Mouse (Mus musculus): ENCODE results near the gene Erich6.
A peak's percentile ranks its signal among the peaks of the same experiment; 100 is the strongest.

Erich6 gene

DNA sequence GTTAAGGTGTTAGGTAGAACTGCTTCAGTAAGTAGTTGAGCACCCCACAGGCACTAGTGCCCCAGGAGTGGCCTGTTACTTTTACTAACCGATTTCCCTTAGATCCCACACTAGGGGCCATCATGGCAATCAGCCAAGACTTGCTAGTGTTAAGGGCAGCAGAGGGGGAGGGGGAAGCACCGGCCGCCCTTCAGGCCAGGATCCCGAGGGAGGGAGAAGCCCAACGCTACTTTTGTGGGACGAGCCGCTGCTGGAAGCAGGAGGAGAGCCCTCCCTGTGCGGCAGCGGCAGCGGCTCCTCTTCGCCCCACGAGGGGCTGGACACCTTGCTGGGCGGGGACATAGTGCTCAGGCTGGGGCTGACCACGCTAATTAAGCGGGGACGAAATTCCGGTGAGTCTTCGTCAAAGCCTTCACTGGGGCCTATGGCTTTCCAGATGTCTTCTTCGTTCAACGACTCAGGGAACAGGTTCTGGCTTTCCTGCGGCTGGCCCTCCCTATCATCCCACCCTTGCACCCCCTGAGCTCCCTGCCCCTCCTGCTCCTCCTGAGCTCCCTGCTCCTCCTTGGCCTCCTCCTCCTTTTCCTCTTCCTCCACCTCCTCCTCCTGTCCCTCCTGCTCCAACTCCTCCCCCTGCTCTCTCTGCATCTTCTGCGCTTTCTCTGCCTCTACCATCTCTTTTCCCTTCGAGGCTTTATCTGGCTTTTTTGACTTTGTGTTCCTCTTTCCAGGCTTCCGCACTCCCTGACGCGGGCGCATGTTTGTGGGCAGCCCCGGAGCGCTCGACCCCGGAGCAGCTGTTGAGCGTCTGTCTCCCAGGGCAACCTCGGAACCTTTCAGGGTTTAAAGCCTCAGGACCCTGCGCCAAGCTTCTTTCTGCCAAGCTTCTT is at the start of gene Erich6:
Gene Erich6 (minus strand): TSS at position 802 of the 890 bp plus-strand sequence.
- no peak for DNase-seq (ENCODE audit: low spot score)

DNA sequence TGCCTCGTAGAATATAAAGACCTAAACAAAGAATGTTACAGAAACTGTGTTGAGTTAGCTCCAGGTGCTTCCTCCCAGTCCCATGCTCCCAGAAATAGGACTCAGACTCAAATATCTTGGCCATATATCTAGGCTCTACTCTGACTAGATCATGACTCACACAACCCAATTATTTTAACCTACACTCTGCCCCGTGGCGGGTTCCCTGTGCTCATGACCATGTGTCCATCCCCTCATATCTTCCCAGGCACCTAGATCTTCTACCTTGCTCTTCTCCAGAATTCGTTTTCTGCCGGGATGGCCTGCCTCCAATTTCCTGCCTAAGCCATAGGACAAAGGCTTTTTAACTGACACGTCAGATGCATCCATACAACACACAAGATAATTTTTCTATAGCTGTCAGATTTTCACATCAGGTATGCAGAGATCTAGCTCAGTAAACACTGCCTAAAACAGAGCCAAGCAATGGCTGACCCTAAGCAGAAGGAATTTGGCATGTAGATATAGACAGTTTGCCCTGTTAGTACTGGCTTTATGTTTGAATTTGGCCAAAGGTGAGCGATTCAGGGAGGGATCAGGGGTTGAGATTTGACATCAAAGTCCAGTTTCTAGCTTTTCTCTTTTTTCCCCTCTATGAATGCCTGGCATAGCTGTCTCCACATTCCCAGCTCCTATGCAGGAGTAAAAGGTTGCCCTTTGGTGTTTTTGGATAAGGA is 49.4 kb upstream of the Erich6 start:
- no peak for DNase-seq (ENCODE audit: low spot score)

- no peak for DNase-seq (ENCODE audit: low spot score)
These were observed 48.4 kb upstream of the Erich6 start for GRCm38 (mm10) chr3:58685396-58685795.

- no peak for DNase-seq (ENCODE audit: low spot score)
These were observed 46.3 kb upstream of the Erich6 start for GRCm38 (mm10) chr3:58683346-58683745.

- DNase-seq (ENCODE audit: low spot score): no peak
These were observed 45.3 kb upstream of the Erich6 start for GRCm38 (mm10) chr3:58682336-58682735.

DNA sequence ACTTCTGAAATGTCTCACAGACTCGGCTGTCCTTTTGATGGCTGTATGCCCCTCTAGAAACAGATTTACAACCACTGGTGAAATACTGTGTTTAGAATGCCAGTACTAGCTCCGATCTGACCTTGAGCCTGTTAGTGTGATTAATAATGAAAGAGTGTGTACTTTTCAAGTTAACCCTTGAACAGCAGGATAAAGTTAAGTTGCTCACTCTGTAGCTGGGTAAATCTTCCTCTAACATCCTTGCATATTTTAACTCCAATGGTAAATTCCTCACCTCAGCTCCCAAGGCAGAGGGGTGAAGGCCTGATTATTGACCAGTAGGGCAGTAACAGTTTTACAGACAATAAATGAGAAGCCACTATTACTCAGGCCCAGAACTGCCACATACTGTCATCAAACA is 44.8 kb upstream of the Erich6 start:
- no peak for DNase-seq (ENCODE audit: low spot score)

DNA sequence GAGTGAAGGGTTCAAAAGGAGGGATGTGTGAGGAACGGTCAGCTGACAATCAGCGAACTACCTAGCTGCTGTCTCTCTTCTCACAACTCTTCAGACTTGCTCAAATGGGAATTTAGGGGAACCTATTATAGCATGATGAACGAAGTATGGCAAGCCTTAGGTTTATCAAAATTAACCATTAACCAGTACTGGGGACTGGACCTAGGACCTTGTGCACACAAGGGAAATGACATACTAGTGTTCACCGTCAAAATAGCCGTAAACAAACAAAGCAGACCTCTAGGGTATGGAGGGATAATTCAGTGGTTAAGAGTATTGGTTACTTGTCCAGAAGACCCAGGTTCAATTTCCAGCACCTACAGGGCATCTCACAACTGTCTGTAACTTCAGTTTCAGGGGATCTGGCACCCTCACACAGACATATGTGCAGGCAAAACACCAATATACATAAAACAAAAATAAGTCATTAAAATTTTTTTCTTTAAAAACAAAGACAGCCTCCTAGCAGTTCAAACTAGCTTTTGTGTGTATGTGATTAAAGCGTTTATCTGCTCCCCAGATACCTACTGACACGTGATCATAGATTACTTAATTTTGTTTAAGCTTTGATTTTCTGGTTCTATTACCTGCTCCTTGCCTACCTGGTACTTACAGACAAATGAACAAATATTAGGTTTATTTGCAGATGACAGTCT is 44.1 kb upstream of the Erich6 start:
- no peak for DNase-seq (ENCODE audit: low spot score)

DNA sequence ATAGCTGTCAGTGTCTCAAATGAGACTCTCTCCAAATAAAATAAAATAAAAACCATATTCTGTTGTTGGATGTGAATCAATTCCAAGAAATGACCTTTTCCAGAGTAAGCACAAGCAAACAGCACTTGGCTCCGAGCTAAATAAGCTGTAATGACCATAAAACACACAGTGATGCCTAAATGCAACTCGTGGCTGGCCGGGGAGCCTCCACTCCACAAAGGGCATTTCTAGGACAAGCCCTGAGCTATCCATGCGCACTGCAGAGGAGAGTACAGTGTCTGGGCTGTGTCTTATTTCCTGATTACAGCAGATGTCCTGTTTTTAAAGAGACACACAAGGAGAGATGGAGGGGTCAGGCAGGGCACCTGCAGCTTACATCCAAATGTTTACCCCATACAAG is 43.0 kb upstream of the Erich6 start:
- no peak for DNase-seq (ENCODE audit: low spot score)

- no peak for DNase-seq (ENCODE audit: low spot score)
These were observed 41.9 kb upstream of the Erich6 start for GRCm38 (mm10) chr3:58678905-58679304.

DNA sequence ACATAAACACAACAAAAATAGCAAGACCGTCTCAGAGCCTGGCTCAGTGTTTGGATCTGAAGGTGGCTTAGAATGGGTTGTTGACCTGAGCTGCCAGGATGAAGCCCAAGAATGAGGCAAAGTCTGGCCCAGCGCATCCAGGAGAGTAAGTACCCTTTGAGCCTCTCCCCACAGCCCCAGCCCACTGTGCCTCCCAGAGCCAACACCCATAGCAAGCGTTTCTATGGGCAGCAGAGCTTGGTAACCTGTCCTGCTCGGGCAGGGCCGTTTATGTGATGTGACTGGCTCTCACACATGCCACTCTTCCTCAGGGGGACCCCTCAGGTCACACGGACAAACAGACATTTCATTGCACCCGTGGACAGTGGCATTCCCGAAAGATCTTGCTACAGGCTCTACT is 41.4 kb upstream of the Erich6 start:
- no peak for DNase-seq (ENCODE audit: low spot score)

GRCm38 (mm10) chr3:58677615-58678014 is 40.6 kb upstream of the Erich6 start:
- no peak for DNase-seq (ENCODE audit: low spot score)

DNA sequence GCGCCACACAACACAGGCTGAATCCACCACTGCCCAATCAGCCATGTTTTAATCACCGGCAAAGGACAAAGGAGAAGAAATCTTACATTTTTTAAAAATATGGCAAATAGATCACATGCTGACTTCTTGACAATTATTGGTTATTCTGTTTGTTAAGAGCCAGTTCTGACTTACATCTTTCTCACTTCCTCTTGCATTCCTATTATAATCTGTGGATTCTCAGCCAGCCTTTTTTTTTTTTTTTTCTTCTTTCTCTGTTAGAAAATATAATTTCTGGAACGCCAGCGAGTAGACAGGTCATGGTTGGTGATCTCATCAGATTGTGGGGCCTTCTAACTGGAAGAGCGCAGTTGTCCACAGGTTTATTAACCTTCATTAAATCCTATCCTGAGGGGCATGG is 36.3 kb upstream of the Erich6 start:
- no peak for DNase-seq (ENCODE audit: low spot score)

- DNase-seq (ENCODE audit: low spot score): no peak
These were observed 35.6 kb upstream of the Erich6 start for GRCm38 (mm10) chr3:58672481-58673183.

DNA sequence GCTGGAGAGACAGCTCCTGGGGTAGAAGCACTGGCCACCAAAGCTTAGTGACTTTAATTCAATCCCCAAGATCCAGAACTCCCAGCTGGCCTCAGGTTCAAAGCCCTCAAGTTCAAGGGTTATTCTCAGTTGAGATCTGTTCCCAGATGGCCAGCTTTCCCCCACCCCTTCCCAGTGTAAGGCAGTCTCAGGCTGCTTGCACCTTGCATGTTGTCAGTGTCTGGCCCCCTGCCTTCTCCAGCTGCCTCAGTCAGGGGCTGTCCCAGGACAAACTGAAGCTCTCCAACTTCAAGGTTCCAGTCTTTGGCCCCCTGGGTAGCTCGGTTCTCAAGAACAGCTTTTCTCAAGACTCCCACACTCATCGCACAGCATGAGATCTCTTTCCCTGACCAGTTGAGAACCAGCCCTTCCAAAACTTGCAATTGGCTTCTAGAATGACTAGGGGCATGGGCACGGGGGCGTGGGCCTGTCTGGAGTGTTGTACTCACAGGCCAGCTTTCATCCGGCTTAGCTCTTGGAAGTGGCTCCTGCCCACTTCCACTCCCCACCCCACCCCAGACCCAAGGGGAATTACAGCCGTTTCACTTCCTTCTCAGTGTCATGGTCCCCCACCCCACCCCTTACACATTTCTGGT is 34.7 kb upstream of the Erich6 start:
- no peak for DNase-seq (ENCODE audit: low spot score)

DNA sequence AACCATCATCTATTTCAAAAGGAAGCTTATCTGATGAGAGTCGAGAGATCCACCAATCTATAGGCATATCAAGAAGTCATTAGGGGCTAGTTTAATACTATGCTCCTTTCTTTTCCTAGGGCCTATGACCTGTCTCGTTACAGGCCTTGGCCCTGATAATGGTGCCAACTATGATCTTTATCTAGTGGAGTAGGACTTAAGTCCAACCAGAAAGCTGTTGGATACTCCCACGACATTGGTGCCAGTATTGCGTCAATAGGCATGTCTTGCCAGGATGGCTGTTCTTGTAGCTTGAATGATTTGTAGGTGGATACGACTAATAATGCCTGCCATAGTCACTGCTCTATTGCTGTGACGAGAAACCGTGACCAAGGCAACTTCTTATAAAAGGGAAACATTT is 27.0 kb upstream of the Erich6 start:
- no peak for DNase-seq (ENCODE audit: low spot score)

DNA sequence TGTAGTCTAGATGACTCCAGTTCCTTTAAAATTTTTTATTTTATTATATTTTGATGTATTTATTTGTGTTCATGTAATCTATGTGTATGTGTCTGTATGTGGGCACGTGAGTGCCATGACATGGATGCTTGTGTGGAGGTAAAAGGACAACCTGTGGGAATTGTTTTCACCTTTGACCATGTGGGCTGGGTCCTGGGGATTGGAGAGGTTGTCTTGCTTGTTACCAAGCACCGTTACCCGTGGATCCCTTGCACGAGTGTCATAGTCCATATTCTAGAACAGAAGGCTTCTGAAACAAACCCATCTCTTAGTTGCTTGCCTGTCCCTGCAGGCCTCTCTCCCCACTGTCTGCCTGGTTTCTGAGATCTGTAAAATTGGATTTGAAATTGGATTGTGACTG is 23.6 kb upstream of the Erich6 start:
- DNase-seq (ENCODE audit: low spot score): no peak

GRCm38 (mm10) chr3:58657356-58657755 is 20.3 kb upstream of the Erich6 start:
- DNase-seq (ENCODE audit: low spot score): peak; percentile 69

- peak; percentile 59 for DNase-seq (ENCODE audit: low spot score)
These were observed 18.5 kb upstream of the Erich6 start for GRCm38 (mm10) chr3:58655362-58656130.

DNA sequence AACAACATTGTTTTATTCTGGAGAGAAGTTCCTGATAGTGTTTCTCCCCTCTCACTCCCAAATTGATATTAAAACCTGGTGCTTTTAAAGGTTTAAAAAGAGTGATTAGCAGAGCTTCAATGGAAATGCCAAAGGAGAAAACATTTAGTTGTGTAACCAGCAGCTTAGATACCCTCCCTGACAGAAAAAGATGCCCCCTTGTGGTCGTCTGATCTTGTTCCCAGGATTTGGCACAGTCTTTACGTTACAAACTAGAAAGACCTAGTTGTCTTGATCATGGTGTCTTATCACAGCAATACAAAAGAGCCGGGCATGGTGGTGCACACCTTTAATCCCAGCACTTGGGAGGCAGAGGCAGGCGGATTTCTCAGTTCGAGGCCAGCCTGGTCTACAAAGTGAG is 16.9 kb upstream of the Erich6 start:
- DNase-seq (ENCODE audit: low spot score): peak; percentile 15

GRCm38 (mm10) chr3:58650328-58650727 is 13.3 kb upstream of the Erich6 start:
- DNase-seq (ENCODE audit: low spot score): no peak

- DNase-seq (ENCODE audit: low spot score): no peak
These were observed 10.2 kb upstream of the Erich6 start for GRCm38 (mm10) chr3:58647179-58647578.

Data from T-cell, adult 2 months (primary cell).